Mouse (Mus musculus): ENCODE measurements around the gene Mipol1. TPM values are rescaled to one million over a fixed set of nuclear protein-coding genes. Genes with fewer than 3 reads are reported as not detected.

The Mipol1 gene
- polyA plus RNA-seq, 1 experiment from 2014 or later = 8.7 TPM

DNA sequence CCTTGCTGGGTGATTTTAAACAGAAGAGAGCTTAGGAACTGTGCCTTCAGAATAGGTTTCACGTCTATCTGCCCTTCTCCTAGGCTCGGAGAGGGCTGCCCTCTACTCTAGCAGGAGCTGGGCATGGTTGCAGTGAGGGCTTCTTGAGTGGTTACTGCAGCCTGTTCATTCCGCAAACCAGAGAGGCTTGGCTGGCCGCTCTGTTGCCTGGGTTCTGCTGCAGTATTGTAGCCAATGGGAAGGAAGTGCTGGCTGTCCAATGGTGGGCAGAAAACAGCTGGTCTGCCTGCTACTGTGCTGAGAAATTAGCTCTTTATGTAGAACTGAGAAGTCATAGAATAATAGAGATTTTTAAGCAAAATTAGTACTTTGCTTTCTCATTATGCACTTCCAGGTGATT lies 169.3 kb downstream of the Mipol1 start:
- Histone ChIP-seq H3K9me3 (ENCODE audit: control insufficient read depth, low read length) (no peaks in the 10 kb centered on the region), H3K36me3 (ENCODE audit: control insufficient read depth, insufficient read depth, low read length) (no peaks in the 10 kb centered on the region), H3K4me3 (ENCODE audit: low read length) (no peak overlapping the region), H3K27me3 (ENCODE audit: control insufficient read depth, insufficient read depth, low read depth, low read length) (no peaks in the 10 kb centered on the region), H3K27ac (ENCODE audit: low read length) (no peak overlapping the region), H3K4me1 (replicated peaks; ENCODE audit: control insufficient read depth, insufficient read depth, low read length) (no peaks in the 10 kb centered on the region), H3K9ac (ENCODE audit: low read length) (no peak overlapping the region), H3K4me2 (ENCODE audit: low read depth, low read length) (no peak overlapping the region)
- peak; percentile 74 for ATAC-seq (ENCODE audit: low read depth)
- WGBS = 51% methylated on average over 4 of the region's 4 CpGs

DNA sequence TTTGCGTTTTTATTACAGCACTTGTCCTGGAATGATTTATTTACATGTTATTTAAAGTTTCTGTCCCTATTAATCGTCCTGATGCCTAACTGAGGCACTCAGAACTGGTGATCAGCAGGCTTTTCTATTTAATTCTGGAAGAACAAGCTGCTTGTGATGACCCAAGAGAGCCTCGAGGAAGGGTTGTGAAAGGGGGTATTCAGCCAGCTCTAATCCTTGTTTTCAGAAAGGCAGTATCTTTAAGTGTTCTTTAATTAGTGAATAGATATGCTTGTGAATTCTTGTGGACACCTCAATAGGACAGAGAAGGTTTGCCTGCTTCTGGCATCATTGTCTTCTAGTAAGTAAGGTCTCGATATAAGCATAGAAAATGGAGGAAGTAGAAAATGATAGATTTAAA lies 170.0 kb downstream of the Mipol1 start:
- H3K27ac ChIP-seq (ENCODE audit: low read length) = no peak overlapping the region
- H3K4me3 ChIP-seq (ENCODE audit: low read length) = no peak overlapping the region
- no peak overlapping the region for H3K4me2 ChIP-seq (ENCODE audit: low read depth, low read length)
- WGBS = 55% methylated on average over 4 of the region's 4 CpGs
- H3K27me3 ChIP-seq (ENCODE audit: control insufficient read depth, insufficient read depth, low read depth, low read length) = no peaks in the 10 kb centered on the region
- H3K9me3 ChIP-seq (ENCODE audit: control insufficient read depth, low read length) = no peaks in the 10 kb centered on the region
- no peak overlapping the region for H3K9ac ChIP-seq (ENCODE audit: low read length)
- no peak for ATAC-seq (ENCODE audit: low read depth)
- H3K4me1 ChIP-seq (replicated peaks; ENCODE audit: control insufficient read depth, insufficient read depth, low read length) = no peaks in the 10 kb centered on the region
- H3K36me3 ChIP-seq (ENCODE audit: control insufficient read depth, insufficient read depth, low read length) = no peaks in the 10 kb centered on the region

DNA sequence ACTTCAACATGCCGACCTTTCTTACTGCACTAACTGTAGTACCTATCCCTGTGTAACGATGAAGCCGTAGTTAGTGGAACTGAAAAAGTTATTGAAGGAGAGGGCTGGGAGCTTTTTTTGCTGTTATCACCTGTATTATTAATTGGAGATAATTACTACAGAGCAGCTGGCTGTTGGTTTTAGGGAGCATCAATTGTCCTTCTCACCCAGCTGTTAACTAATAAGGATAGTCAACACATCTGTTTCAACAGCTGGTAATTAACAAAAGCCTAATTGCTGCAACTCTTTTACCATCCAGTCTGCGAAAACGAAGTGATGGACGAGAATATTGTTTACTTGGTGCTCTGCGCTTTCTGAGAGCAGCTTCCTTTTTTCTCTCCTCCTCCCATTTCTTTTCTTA lies 170.9 kb downstream of the Mipol1 start:
- no peak for ATAC-seq (ENCODE audit: low read depth)

DNA sequence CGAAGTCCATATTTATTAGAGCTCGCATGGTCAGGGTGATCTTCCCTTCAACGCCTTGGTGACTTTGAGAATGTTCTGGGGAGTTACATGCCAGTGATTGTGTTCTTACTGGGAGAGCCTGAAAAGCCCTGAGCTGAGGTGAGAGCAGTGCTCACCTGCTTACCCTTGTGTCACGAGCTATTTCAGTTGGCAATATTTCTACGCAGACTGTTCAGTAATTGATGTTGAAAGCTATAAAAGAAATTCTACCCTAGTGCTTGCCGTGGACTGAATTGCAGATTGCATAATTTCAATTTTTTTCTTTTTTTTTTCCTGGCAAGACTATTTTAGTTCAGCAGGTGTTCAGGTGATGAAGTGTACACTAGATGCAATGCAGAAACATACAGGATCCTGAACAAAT lies 172.1 kb downstream of the Mipol1 start:
- Histone ChIP-seq H3K9ac (ENCODE audit: low read length) (no peak overlapping the region), H3K27ac (ENCODE audit: low read length) (no peak overlapping the region), H3K4me3 (ENCODE audit: low read length) (no peak overlapping the region), H3K4me2 (ENCODE audit: low read depth, low read length) (no peak overlapping the region), H3K36me3 (ENCODE audit: control insufficient read depth, insufficient read depth, low read length) (no peaks in the 10 kb centered on the region), H3K4me1 (replicated peaks; ENCODE audit: control insufficient read depth, insufficient read depth, low read length) (no peaks in the 10 kb centered on the region), H3K27me3 (ENCODE audit: control insufficient read depth, insufficient read depth, low read depth, low read length) (no peaks in the 10 kb centered on the region), H3K9me3 (ENCODE audit: control insufficient read depth, low read length) (no peaks in the 10 kb centered on the region)
- 67% methylated on average over 6 of the region's 6 CpGs for WGBS
- peak; percentile 36; the same call in 1 of the 2 replicates for ATAC-seq (ENCODE audit: low read depth)

More for the DNA sequence above, 170.9 kb downstream of the Mipol1 start:
- Histone ChIP-seq H3K36me3 (ENCODE audit: control insufficient read depth, insufficient read depth, low read length) (no peaks in the 10 kb centered on the region), H3K27me3 (ENCODE audit: control insufficient read depth, insufficient read depth, low read depth, low read length) (no peaks in the 10 kb centered on the region), H3K27ac (ENCODE audit: low read length) (no peak overlapping the region), H3K9me3 (ENCODE audit: control insufficient read depth, low read length) (no peaks in the 10 kb centered on the region), H3K4me2 (ENCODE audit: low read depth, low read length) (no peak overlapping the region), H3K4me1 (replicated peaks; ENCODE audit: control insufficient read depth, insufficient read depth, low read length) (no peaks in the 10 kb centered on the region), H3K4me3 (ENCODE audit: low read length) (no peak overlapping the region), H3K9ac (ENCODE audit: low read length) (no peak overlapping the region)
- 58% methylated on average over 7 of the region's 7 CpGs for WGBS

DNA sequence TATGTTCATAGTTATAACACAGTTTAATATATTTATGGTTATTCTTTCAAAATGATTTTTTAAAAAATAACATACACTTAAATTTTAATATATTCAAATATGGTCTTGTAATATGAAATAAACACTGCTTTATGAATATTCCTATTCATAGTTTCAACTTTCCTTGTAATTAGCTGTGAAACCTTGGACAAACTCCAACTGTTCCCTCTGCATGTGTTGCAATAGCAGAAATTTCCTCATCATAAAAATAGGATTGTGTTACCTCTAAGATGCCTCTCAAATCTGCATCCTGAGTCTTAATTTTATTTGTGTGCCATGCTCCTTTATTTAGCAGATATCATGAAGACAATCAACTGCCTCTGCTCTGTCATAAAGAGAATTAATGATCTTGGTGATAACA lies 179.7 kb downstream of the Mipol1 start:
- Histone ChIP-seq H3K27me3 (ENCODE audit: control insufficient read depth, insufficient read depth, low read depth, low read length) (no peaks in the 10 kb centered on the region), H3K27ac (ENCODE audit: low read length) (no peak overlapping the region)
- ATAC-seq (ENCODE audit: low read depth) = no peak

DNA sequence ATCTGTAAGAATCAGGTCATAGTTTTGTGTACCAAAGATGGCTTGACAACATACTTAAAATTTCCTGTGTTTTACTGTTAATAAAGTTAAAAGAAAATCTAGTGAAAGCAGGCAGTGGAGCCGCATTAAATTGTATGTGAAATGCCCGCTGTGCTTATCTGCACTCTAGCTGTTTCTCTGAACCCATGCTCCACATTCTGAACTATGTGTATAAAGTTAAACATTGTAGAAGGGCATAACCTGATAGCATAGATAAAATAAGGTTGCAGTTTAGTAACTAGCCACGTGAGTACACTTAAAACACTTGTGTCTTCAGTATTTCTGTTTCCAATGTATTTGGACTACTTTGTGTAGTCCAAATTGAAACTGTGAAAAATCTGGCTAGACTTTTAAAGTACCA lies 183.6 kb downstream of the Mipol1 start:
- Histone ChIP-seq H3K9ac (ENCODE audit: low read length) (no peak overlapping the region), H3K27ac (ENCODE audit: low read length) (peak overlapping the region; percentile 20; the same call in 1 of the 2 replicates), H3K9me3 (ENCODE audit: control insufficient read depth, low read length) (no peaks in the 10 kb centered on the region), H3K4me1 (replicated peaks; ENCODE audit: control insufficient read depth, insufficient read depth, low read length) (peaks cover 3% of the 10 kb centered on the region; the same call in 1 of the 2 replicates), H3K4me3 (ENCODE audit: low read length) (no peak overlapping the region), H3K36me3 (ENCODE audit: control insufficient read depth, insufficient read depth, low read length) (no peaks in the 10 kb centered on the region), H3K4me2 (ENCODE audit: low read depth, low read length) (no peak overlapping the region), H3K27me3 (ENCODE audit: control insufficient read depth, insufficient read depth, low read depth, low read length) (no peaks in the 10 kb centered on the region)
- 43% methylated on average over 3 of the region's 3 CpGs for WGBS
- no peak for ATAC-seq (ENCODE audit: low read depth)

More for the DNA sequence above, 179.7 kb downstream of the Mipol1 start:
- no peak overlapping the region for H3K9ac ChIP-seq (ENCODE audit: low read length)
- H3K9me3 ChIP-seq (ENCODE audit: control insufficient read depth, low read length) = no peaks in the 10 kb centered on the region
- no peak overlapping the region for H3K4me2 ChIP-seq (ENCODE audit: low read depth, low read length)
- H3K4me1 ChIP-seq (replicated peaks; ENCODE audit: control insufficient read depth, insufficient read depth, low read length) = peaks cover 3% of the 10 kb centered on the region; the same call in 1 of the 2 replicates
- no peak overlapping the region for H3K4me3 ChIP-seq (ENCODE audit: low read length)
- H3K36me3 ChIP-seq (ENCODE audit: control insufficient read depth, insufficient read depth, low read length) = no peaks in the 10 kb centered on the region

DNA sequence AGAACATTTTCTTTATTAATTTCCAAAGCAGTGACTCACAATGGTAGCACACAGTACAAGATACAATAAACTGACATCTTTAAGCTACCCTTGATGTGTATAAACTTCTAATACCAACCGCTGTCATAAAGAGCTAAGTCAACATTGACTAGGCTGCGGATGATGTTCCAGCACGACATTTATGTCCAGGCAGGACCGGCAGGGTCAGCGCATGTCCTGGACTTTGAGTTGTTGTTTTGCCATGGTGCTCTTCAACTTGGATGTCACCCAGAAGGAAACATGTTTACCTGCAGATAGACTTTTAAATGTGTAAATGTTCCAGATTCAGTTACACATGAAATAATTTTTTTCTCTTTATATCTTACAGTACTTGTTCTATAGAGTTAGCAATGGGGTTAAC lies 194.7 kb downstream of the Mipol1 start:
- Histone ChIP-seq H3K9me3 (ENCODE audit: control insufficient read depth, low read length) (no peaks in the 10 kb centered on the region), H3K4me3 (ENCODE audit: low read length) (no peak overlapping the region), H3K36me3 (ENCODE audit: control insufficient read depth, insufficient read depth, low read length) (no peaks in the 10 kb centered on the region), H3K4me2 (ENCODE audit: low read depth, low read length) (no peak overlapping the region), H3K27me3 (ENCODE audit: control insufficient read depth, insufficient read depth, low read depth, low read length) (no peaks in the 10 kb centered on the region), H3K27ac (ENCODE audit: low read length) (no peak overlapping the region), H3K9ac (ENCODE audit: low read length) (no peak overlapping the region), H3K4me1 (replicated peaks; ENCODE audit: control insufficient read depth, insufficient read depth, low read length) (no peaks in the 10 kb centered on the region)
- 91% methylated on average over 5 of the region's 5 CpGs for WGBS
- ATAC-seq (ENCODE audit: low read depth) = no peak

DNA sequence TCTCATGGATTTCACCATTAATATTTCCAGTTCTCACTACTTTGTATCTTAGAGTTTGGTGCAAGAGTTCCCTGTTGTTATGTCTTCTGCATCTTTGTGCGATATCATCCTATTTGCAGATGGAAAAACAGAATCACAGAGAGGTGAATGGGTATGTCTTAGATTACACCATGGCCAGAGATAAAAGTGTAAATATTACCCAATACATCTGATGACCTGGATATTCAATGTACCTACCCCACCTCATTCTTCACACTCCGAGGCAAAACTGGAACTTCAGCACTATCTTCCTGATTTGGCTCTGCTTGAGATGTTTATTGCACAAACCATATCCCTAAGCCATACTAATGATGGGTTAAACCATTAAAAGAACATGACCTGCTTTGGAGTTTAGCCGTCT lies 198.0 kb downstream of the Mipol1 start:
- no peaks in the 10 kb centered on the region for H3K4me1 ChIP-seq (replicated peaks; ENCODE audit: control insufficient read depth, insufficient read depth, low read length)
- H3K27me3 ChIP-seq (ENCODE audit: control insufficient read depth, insufficient read depth, low read depth, low read length) = no peaks in the 10 kb centered on the region
- no peak overlapping the region for H3K4me3 ChIP-seq (ENCODE audit: low read length)
- H3K9ac ChIP-seq (ENCODE audit: low read length) = no peak overlapping the region
- no peak overlapping the region for H3K4me2 ChIP-seq (ENCODE audit: low read depth, low read length)
- ATAC-seq (ENCODE audit: low read depth) = no peak
- H3K9me3 ChIP-seq (ENCODE audit: control insufficient read depth, low read length) = no peaks in the 10 kb centered on the region
- no peak overlapping the region for H3K27ac ChIP-seq (ENCODE audit: low read length)
- no peaks in the 10 kb centered on the region for H3K36me3 ChIP-seq (ENCODE audit: control insufficient read depth, insufficient read depth, low read length)
- 84% methylated on average over 3 of the region's 3 CpGs for WGBS

DNA sequence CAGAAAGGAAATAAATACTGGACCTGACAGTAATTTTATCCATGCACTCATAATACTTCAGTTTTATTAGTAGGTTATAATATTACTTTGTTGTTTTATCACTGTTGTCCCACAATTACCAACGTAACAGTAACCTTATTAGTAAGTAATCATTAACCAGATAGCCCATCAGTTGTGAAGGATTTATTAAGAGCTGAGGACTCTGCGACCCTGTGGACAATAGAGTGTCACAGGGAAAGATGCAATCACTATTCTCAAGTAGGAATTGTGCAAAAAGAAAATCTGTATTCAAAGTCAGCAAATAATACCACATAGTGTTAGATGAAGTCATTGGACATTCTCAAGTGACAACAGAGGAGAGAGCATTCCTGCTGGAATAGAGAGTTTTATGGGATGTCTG lies 198.5 kb downstream of the Mipol1 start:
- 69% methylated on average over 2 of the region's 2 CpGs for WGBS
- no peaks in the 10 kb centered on the region for H3K36me3 ChIP-seq (ENCODE audit: control insufficient read depth, insufficient read depth, low read length)
- H3K27me3 ChIP-seq (ENCODE audit: control insufficient read depth, insufficient read depth, low read depth, low read length) = no peaks in the 10 kb centered on the region
- no peak overlapping the region for H3K4me2 ChIP-seq (ENCODE audit: low read depth, low read length)
- no peak overlapping the region for H3K9ac ChIP-seq (ENCODE audit: low read length)
- no peak for ATAC-seq (ENCODE audit: low read depth)
- no peaks in the 10 kb centered on the region for H3K4me1 ChIP-seq (replicated peaks; ENCODE audit: control insufficient read depth, insufficient read depth, low read length)
- H3K27ac ChIP-seq (ENCODE audit: low read length) = no peak overlapping the region
- no peak overlapping the region for H3K4me3 ChIP-seq (ENCODE audit: low read length)
- H3K9me3 ChIP-seq (ENCODE audit: control insufficient read depth, low read length) = no peaks in the 10 kb centered on the region
